Mouse (Mus musculus) midbrain, embryonic 12.5 days (tissue): ENCODE data around the gene Mlxip. TPM values are rescaled to one million over a fixed set of nuclear protein-coding genes. Genes with fewer than 3 reads are reported as not detected.

Source experiments
- ATAC-seq: fragments of 200-750 bp; cut with Nextera tagmentation; 2 replicates; pipeline ENCODE4 v1.8.0; 2017; ENCODE audit warnings: low read depth, moderate TSS enrichment, moderate library complexity; ENCODE audit not compliant: low FRiP score
- H3K27ac ChIP-seq: fragments of 300-500 bp; sonication (generic); replicated peaks from 2 replicates; pipeline ENCODE4 v1.5.1; 2016; ENCODE audit warnings: mild to moderate bottlenecking
- H3K27me3 ChIP-seq: fragments of 300-500 bp; sonication (generic); 2 replicates; pipeline ENCODE4 v1.6.1; 2016; ENCODE audit warnings: mild to moderate bottlenecking
- H3K36me3 ChIP-seq: fragments of 300-500 bp; sonication (generic); 2 replicates; pipeline ENCODE4 v1.6.1; 2016
- H3K4me1 ChIP-seq: fragments of 300-500 bp; sonication (generic); 2 replicates; pipeline ENCODE4 v1.6.1; 2016
- H3K4me2 ChIP-seq: fragments of 300-500 bp; sonication (generic); replicated peaks from 2 replicates; pipeline ENCODE4 v1.6.1; 2016; ENCODE audit warnings: mild to moderate bottlenecking, moderate library complexity
- H3K4me3 ChIP-seq: fragments of 300-500 bp; sonication (generic); 2 replicates; pipeline ENCODE4 v1.5.1; 2016; ENCODE audit warnings: mild to moderate bottlenecking
- H3K9ac ChIP-seq: fragments of 300-500 bp; sonication (generic); replicated peaks from 2 replicates; pipeline ENCODE4 v1.6.1; 2016; ENCODE audit warnings: mild to moderate bottlenecking, moderate library complexity
- H3K9me3 ChIP-seq: fragments of 300-500 bp; sonication (generic); 2 replicates; pipeline ENCODE4 v1.6.1; 2016; ENCODE audit warnings: mild to moderate bottlenecking
- WGBS: fragments of 180-500 bp; shearing (Covaris S2); methylation state at CpG from one replicate; pipeline ENCODE4 v1.1.7; 2016; 5-methylcytosine and 5-hydroxymethylcytosine counted together
- polyA plus RNA-seq: library from polyadenylated mRNA; unstranded; fragments of >200 nt; fragmentation: Nextera tagmentation; extraction: Ambion mirVana; gene quantifications from 2 replicates; pipeline ENCODE4 v1.2.1, GENCODE M21; 2016

Mlxip gene
- polyA plus RNA-seq, 1 experiment from 2014 or later: 16.8 TPM

DNA sequence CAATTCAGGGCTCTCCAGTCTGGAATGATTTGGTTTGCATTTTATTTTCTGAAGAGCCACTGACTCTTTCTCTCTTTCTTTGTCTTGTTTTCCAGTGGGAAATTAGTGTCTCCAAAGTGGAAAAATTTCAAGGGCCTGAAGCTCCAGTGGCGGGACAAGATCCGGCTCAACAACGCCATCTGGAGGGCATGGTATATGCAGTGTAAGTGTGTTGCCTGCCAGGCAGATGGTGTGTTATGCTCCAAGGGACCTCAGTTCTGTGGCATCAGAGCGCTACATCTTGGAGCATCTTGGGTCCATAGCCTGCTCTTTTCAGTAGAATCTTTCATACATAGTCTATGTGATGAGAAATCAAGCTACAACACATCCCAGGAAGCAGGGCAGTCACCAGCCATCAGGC is 45.3 kb downstream of the Mlxip start:
- H3K9ac ChIP-seq: no peak overlapping the region
- H3K4me2 ChIP-seq: no peak overlapping the region
- H3K4me3 ChIP-seq: no peak overlapping the region
- no peaks in the 10 kb centered on the region for H3K27me3 ChIP-seq
- ATAC-seq: no peak
- 0 out of 2 replicates have a peak, but pooled peaks cover 4% of the 10 kb centered on the region for H3K4me1 ChIP-seq
- WGBS: 78% methylated on average over 4 of the region's 4 CpGs
- H3K9me3 ChIP-seq: no peaks in the 10 kb centered on the region
- H3K27ac ChIP-seq: no peak overlapping the region
- peaks cover 13% of the 10 kb centered on the region for H3K36me3 ChIP-seq

DNA sequence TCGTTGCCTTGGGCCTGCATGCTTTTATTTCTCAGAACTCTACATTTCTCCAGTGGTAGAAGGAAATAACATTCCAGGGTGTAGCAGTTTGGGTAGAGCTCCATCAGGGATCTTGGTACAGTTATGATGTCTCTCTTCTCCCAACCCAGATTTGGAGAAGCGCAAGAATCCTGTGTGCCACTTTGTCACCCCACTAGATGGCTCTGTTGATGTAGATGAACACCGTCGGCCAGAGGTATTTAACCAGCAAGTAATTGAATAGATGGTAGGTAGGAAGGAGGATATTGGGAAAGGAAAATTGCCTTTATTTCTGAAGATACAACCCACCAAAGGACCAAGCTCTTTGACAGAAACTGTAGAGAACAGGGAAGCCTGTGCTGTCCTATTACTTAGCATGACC is 46.1 kb downstream of the Mlxip start:
- H3K27me3 ChIP-seq: no peaks in the 10 kb centered on the region
- H3K9me3 ChIP-seq: no peaks in the 10 kb centered on the region
- WGBS: 79% methylated on average over 4 of the region's 4 CpGs
- no peak overlapping the region for H3K9ac ChIP-seq
- ATAC-seq: no peak
- H3K27ac ChIP-seq: no peak overlapping the region
- H3K4me3 ChIP-seq: no peak overlapping the region
- peaks cover 17% of the 10 kb centered on the region for H3K36me3 ChIP-seq
- 0 out of 2 replicates have a peak, but pooled peaks cover 4% of the 10 kb centered on the region for H3K4me1 ChIP-seq
- no peak overlapping the region for H3K4me2 ChIP-seq

DNA sequence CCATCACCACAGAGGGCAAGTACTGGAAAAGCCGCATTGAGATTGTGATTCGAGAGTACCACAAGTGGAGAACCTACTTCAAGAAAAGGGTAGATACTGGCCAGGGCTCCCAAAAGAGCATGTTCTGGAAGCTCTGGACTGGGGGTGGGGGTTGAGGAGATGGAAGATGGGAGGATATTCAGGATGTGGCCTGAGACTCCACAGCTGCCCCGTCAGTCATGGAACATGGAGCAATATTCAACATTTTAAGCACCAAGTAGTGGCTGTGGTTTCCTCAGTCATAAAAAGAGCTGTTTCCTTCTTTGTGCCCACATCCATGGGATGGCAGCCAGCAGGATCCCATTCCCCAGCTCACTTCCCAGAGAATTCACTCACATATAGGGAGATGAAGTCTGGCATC is 47.7 kb downstream of the Mlxip start:
- H3K4me3 ChIP-seq: no peak overlapping the region
- no peak overlapping the region for H3K9ac ChIP-seq
- H3K4me1 ChIP-seq: no peaks in the 10 kb centered on the region
- H3K27me3 ChIP-seq: no peaks in the 10 kb centered on the region
- H3K27ac ChIP-seq: no peak overlapping the region
- peaks cover 28% of the 10 kb centered on the region for H3K36me3 ChIP-seq
- WGBS: 92% methylated on average over 3 of the region's 3 CpGs
- ATAC-seq: no peak
- H3K9me3 ChIP-seq: no peaks in the 10 kb centered on the region
- no peak overlapping the region for H3K4me2 ChIP-seq

DNA sequence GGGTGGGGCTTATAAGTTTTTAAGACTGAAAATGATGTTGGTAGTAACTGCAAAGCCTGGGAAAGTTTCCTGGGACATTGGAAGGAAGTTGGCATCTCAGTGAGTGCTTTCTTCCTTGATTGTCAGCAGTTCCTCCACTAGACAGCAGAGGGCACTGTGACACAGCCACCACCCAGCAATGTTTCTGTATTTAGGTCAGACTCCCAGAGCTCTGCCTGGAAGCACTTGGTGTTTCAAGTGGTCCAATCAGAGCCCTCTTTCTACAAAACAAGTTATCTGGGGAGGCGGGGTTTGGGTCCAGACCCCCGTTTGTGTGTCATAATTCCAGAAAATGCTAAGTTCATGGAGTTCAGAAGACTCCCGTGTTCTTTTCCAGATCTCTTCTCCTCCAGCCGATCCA is 49.5 kb downstream of the Mlxip start:
- no peak for ATAC-seq
- Histone ChIP-seq H3K9me3 (no peaks in the 10 kb centered on the region), H3K27me3 (no peaks in the 10 kb centered on the region), H3K27ac (no peak overlapping the region), H3K9ac (no peak overlapping the region), H3K4me2 (no peak overlapping the region), H3K4me3 (no peak overlapping the region), H3K36me3 (peaks cover 44% of the 10 kb centered on the region), H3K4me1 (no peaks in the 10 kb centered on the region)
- WGBS: 57% methylated on average over 4 of the region's 4 CpGs

DNA sequence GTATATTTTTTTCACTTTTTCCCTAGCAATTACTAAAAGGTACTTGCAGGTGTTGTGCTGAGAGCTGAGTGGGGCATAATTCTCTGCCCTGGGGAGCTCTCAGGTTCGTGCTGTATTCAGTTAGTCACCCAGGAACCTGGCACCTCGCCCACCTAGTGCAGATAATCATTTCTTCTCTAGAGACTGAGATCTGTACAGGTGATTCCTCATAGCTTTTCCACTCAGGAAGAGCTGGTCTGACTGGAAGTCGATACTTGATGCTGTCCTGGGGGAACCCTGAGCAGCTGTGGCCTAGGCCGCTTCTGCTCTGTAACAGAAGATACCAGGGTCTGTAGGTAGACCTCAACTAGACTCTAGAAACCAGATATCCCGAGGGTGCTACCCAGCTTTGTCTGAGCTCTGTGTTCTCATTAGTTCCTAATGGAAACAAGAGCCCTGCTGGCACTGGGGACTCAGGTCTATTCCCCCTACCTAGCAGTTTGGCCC is 50.3 kb downstream of the Mlxip start:
- no peaks in the 10 kb centered on the region for H3K9me3 ChIP-seq
- H3K27ac ChIP-seq: no peak overlapping the region
- ATAC-seq: no peak
- no peak overlapping the region for H3K4me2 ChIP-seq
- no peaks in the 10 kb centered on the region for H3K4me1 ChIP-seq
- H3K27me3 ChIP-seq: no peaks in the 10 kb centered on the region
- no peak overlapping the region for H3K4me3 ChIP-seq
- H3K36me3 ChIP-seq: peaks cover 52% of the 10 kb centered on the region
- no peak overlapping the region for H3K9ac ChIP-seq
- 90% methylated on average over 5 of the region's 5 CpGs for WGBS

DNA sequence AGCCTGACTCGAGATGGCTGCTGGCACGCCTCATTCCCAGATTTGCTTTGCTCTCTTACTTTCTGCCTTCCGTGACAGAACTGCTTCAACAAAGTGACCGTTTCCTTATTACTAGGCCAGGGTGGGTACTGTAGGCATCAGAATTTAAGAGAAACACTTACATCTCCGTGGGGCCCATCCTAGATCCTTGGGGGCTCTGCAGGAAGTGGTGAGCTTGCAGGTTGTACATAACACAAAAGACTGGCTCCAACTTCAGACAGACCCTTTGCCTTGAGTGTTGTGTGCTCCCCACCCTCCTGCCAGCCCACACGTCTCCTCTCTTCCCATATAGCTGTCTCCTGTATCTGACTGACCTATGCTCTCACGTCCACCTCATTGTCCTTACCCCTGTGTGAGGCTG is 57.3 kb downstream of the Mlxip start:
- no peak overlapping the region for H3K27ac ChIP-seq
- H3K9ac ChIP-seq: no peak overlapping the region
- 93% methylated on average over 7 of the region's 7 CpGs for WGBS
- no peak overlapping the region for H3K4me2 ChIP-seq
- H3K36me3 ChIP-seq: peaks cover 78% of the 10 kb centered on the region
- no peak for ATAC-seq
- H3K4me3 ChIP-seq: no peak overlapping the region
- H3K27me3 ChIP-seq: no peaks in the 10 kb centered on the region
- no peaks in the 10 kb centered on the region for H3K9me3 ChIP-seq
- H3K4me1 ChIP-seq: no peaks in the 10 kb centered on the region

DNA sequence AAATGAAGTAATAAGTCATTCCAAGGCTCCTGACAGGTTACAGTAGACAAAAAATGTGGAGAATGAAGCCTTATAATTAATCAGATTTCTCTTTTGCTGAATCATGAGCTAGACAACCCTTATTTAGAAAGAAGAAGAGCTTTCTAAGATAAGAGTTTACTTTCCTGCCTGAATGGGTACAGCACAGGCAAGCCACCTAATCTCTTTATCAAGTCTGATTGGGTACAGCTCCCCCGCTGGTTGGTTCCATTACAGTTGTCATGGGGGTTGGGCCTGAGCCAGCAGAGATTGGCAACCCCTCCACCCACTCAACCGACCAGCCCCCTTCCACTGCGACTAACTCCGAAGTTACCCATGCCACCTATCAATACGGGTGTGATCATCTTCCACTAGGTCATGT is 66.8 kb downstream of the Mlxip start:
- Histone ChIP-seq H3K4me1 (no peaks in the 10 kb centered on the region), H3K9ac (no peak overlapping the region), H3K27me3 (no peaks in the 10 kb centered on the region), H3K4me2 (no peak overlapping the region), H3K36me3 (no peaks in the 10 kb centered on the region), H3K4me3 (no peak overlapping the region), H3K27ac (no peak overlapping the region), H3K9me3 (no peaks in the 10 kb centered on the region)
- 57% methylated on average over 5 of the region's 5 CpGs for WGBS
- no peak for ATAC-seq

DNA sequence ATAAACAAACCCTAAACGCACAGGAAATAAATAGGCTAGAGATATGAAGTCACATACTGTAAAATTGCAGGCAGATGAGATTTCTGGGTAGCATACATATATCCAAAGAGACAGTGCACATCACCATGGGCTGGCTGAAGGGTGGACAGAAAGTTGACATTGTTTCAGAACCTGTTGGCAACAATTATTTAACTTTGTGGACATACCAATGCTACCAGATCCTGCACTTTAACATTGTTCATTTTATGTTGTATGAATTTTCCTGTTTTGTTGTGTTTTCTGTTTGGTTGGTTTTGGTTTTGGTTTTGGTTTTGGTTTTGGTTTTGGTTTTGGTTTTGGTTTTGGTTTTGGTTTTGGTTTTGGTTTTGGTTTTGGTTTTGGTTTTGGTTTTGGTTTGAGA is 70.0 kb downstream of the Mlxip start:
- H3K9me3 ChIP-seq: no peaks in the 10 kb centered on the region
- no peaks in the 10 kb centered on the region for H3K36me3 ChIP-seq
- 94% methylated on average over 1 of the region's 1 CpGs for WGBS
- no peak overlapping the region for H3K27ac ChIP-seq
- no peaks in the 10 kb centered on the region for H3K4me1 ChIP-seq
- no peak for ATAC-seq
- no peak overlapping the region for H3K4me2 ChIP-seq
- no peaks in the 10 kb centered on the region for H3K27me3 ChIP-seq
- H3K4me3 ChIP-seq: no peak overlapping the region
- no peak overlapping the region for H3K9ac ChIP-seq

DNA sequence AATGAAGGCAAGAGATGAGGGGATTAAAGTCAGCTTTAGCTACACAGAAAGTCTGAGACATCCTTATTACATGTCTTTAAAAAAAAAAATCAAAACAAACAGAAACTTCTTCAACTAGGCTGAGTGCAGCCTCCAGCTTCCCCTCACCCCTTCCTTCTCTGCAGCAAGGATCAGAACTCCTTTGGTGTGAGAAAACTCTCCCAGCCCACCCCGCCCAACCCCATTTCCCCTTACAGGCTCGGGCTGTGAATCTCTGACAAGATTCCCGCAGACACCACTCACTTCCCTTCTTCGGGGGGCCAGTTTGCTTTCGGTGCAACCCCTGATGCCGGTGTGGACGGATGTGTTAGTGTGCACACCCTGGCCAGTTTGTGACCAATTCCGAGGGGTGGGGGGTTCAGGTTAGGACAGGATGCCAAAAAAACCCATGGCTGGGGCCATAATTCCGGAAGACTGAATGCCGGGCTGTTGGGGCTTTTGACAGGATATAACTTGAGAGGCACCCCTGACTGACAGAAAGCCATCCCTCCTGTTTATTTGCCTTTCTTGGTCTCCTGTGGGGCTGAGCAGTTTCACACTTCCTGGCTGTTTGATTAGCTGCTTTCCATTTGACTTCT is 76.3 kb downstream of the Mlxip start:
- 0 out of 2 replicates have a peak, but pooled peaks cover 4% of the 10 kb centered on the region for H3K4me1 ChIP-seq
- 76% methylated on average over 10 of the region's 10 CpGs for WGBS
- no peaks in the 10 kb centered on the region for H3K9me3 ChIP-seq
- no peaks in the 10 kb centered on the region for H3K36me3 ChIP-seq
- no peak overlapping the region for H3K27ac ChIP-seq
- ATAC-seq: no peak
- H3K4me2 ChIP-seq: no peak overlapping the region
- no peak overlapping the region for H3K4me3 ChIP-seq
- H3K9ac ChIP-seq: no peak overlapping the region
- H3K27me3 ChIP-seq: no peaks in the 10 kb centered on the region

DNA sequence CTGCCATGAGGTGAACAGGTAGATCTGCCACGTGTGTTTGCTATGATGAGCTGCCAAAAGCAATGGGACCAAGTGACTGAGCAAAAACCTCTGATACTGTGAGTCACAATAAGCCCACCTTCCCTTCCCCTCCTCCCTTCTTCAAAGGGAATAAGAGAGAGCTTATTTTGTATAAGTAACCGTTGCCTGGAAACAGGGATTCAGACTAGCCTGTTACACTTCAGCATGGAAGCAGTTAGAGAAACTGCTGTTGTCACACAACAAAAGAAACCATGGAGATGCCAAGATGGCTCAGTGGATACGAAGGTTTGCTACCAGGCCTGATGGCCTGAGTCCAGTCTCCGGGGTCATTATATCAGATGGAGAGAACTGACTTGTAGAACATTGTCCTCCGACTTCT is 79.2 kb downstream of the Mlxip start:
- no peak overlapping the region for H3K9ac ChIP-seq
- H3K4me1 ChIP-seq: 0 out of 2 replicates have a peak, but pooled peaks cover 4% of the 10 kb centered on the region
- no peaks in the 10 kb centered on the region for H3K36me3 ChIP-seq
- no peaks in the 10 kb centered on the region for H3K9me3 ChIP-seq
- WGBS: 64% methylated on average over 5 of the region's 5 CpGs
- ATAC-seq: no peak
- no peak overlapping the region for H3K4me3 ChIP-seq
- H3K27ac ChIP-seq: no peak overlapping the region
- no peak overlapping the region for H3K4me2 ChIP-seq
- H3K27me3 ChIP-seq: no peaks in the 10 kb centered on the region

DNA sequence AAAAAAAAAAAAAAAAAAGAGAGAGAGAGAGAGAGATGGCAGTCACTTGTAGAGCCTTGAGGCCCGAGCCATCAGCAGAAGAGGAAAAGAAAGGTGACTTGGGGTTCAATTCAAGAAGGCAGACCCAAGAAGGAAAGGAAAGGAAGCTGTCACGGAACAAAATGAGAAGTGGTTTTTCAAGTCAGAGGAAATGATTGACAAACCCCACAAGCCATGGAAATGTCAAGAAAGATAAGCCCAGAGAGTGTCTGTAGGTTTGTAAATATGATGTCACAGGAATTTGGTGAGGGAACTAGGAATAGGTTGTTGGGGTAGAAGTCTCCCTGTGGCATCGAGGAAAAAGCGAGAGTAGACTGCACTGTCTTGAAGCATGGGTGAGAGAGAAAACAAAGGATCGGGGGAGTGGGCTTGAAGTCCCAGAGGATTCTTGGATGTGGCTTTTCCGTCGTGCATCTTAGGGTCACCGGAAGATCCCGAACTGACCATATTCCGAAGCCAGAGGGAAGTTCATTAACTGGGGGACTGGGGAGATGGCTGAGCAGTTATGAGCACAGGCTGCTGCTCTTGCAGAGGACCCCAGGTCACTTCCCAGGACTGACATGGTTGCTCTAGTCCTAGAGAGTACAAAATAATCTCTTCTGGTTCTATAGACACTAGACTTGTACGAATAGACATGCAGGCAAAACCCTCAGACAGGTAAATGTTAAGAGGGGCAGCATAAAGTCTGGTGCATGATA is 93.2 kb downstream of the Mlxip start:
- no peak overlapping the region for H3K9ac ChIP-seq
- H3K4me2 ChIP-seq: no peak overlapping the region
- no peak for ATAC-seq
- peaks cover 9% of the 10 kb centered on the region for H3K4me1 ChIP-seq
- H3K4me3 ChIP-seq: no peak overlapping the region
- WGBS: 87% methylated on average over 11 of the region's 11 CpGs
- peaks cover 13% of the 10 kb centered on the region for H3K27me3 ChIP-seq
- H3K36me3 ChIP-seq: no peaks in the 10 kb centered on the region
- H3K9me3 ChIP-seq: no peaks in the 10 kb centered on the region
- no peak overlapping the region for H3K27ac ChIP-seq

DNA sequence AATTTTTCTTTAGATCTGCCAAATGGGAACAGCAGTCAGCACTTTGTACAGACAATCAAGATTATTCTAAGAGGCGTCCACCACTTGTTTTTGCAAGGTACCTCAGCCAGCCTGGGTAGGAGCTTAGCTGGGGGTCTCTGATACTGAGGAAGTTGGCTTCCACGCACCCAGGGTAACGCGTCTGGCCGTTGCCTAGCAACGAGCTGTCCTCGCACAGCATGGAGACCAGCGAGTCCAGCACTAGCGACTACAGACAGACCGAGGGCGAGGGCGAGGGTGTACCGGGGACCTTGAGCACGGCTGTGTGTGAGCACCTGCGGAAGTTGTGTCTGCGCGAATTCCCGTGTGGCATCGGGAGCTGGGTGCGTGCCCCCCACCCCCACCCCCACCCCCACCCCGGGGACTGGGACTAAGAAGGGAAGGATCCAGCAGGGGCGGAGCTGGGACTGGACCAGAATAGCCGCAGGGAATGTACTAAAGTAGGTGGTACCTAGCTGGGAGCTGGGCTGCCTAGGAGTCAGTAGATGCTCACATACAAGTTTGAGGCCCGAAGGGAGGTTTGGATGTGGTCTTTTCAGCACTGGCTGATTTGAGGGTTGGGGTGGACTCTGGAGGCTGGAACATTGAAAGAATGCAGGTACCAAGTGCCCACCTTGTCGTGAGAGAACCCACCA is 94.7 kb downstream of the Mlxip start, which contains the start of the genes Lrrc43 and Il31:
TSS of gene Lrrc43 (plus strand) at position 194 of the 674 bp plus-strand sequence.
TSS of gene Il31 (minus strand) at position 378 of the 674 bp plus-strand sequence.
- ATAC-seq: peak; percentile 72; the same call in 1 of the 2 replicates
- H3K36me3 ChIP-seq: no peaks in the 10 kb centered on the region
- peak within 1 kb of the TSS; percentile 28; the same call in 1 of the 2 replicates for H3K9ac ChIP-seq
- peak within 1 kb of the TSS; percentile 61 for H3K4me2 ChIP-seq
- H3K9me3 ChIP-seq: no peaks in the 10 kb centered on the region
- peaks cover 13% of the 10 kb centered on the region for H3K27me3 ChIP-seq
- peak within 1 kb of the TSS; percentile 33 for H3K4me3 ChIP-seq
- H3K4me1 ChIP-seq: peaks cover 9% of the 10 kb centered on the region
- H3K27ac ChIP-seq: no peak within 1 kb of the TSS
- 5% methylated on average over 25 of the region's 25 CpGs for WGBS
